Mouse (Mus musculus) A20 (cell line): Measurements from ENCODE around the gene Zfp937.
"Not testable (repeated sequence)": the region's sequence is repeated elsewhere in the genome, so short reads cannot be mapped to it uniquely, and the experiment has no call there.

Experiments used
- DNase-seq: peaks from one replicate; pipeline ENCODE4 v3.0.0-alpha.2; 2011; ENCODE audit warnings: low read depth, low spot score

Zfp937 gene

DNA sequence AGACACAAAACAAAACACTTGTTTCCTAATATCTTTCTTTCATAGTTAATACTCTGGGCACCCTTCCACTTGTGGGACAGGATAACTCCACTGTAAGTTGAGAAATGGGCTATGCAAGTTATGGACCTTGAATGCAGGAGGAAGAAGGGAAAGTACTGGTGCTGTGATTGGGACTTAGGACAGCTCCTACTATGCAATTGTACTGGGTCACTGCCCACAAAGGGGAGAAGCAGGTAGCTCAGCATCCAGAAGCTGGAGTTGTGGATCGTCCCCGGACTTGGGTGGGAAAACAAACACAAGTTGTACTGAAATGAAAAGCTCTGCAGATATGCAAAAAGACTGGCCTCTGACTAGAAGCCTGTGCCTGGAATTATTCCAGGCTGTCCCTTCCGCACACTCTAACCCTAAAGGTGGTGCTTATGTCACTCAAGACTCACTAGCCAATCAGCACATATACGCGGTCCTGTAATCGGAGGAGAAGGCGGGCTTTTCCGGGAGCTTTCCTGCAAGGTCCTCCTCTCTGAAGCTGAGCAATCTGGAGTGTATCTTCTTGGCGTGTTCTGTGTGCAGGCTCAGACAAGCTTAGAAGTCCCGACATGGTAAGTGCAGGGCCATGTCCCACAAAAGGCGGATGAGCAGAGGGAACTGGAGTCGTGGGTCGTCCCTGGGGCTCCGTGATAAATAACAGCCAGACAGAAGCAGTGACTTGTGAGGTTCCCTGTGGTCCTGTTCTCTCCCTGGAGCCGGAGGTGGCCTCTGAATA is at the start of gene Zfp937:
Zfp937 (plus strand) TSS at position 474 of the 763 bp plus-strand sequence.
- DNase-seq: not testable (repeated sequence)

DNA sequence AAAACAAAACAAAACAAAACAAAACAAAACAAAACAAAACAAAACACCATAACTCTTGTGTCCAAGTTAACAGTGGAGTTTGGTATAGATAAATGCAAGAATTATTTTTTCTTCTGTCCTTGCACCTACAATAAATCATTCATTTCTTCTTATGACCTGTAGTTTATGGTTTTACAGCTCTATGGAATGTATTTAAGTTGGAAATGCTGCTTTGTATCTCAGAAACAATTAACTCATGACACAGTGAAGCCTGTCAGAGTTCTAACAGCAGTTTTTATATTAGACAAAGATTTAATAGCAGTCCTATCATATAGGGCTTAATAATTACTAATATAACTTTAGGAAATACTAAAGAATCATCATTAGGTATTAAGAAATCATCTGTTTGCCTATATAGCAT is 44.0 kb upstream of the Zfp937 start:
- no peak for DNase-seq

DNA sequence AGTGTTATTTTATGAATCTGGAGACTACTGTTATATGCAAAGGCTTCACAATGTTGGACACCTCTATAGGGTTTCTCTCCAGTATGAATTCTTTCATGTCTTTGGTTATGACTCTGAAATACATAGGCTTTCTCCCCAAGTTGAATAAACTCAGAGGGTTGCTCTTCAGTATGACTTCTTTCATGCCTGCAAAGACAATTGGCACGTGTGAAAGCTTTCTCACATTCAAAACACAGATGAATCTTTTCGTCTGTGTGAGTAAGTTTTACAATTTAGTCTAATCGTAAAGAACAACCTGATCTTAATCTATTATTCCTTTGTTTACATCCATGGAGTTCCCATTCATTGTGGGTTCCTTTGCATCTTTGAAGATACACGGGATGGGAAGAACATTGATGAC is 38.3 kb upstream of the Zfp937 start, which contains the start of gene Gm10770:
Gm10770 (minus strand) TSS at position 101 of the 400 bp plus-strand sequence.
- DNase-seq: not testable (repeated sequence)

DNA sequence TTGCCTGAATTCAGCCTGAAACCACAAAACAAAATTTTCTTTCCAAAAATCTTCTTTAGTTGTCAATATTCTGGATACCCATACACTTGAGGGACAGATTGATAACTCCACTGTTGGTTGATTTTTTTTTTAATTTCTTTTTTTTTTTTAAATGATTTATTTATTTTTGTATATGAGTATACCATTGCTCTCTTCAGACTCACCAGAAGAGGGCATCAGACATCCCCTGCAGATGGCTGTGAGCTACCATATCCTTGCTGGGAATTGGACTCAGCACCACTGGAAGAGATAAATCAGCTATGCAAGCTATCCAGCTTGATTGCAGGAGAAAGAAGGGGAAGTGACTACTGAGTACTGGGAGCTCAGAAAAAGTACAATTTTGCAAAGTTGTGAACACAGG is 36.8 kb upstream of the Zfp937 start:
- peak; percentile 44 for DNase-seq

DNA sequence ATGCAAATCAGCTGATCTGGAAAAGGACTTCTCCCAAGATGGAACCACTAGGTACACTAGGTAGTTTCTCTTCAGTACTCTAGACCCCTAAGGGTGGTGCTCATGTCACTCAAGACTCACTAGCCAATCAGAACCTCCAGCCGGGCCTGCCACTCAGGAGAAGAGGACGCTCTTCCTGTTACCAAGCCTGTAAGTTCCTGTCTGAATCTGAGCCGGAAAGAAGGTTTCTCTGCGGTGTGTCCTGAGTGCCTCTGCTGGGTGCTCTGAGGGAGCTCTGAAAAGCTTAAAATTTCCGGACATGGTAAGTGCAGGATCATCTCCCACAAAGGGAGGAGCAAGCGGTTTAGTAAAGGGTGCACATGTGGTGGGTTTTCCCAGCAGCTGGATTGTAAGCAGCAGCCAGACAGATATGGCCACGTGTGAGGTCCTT is 36.3 kb upstream of the Zfp937 start, which contains the start of gene Gm14139:
Gm14139 (plus strand) TSS at position 186 of the 430 bp plus-strand sequence.
- DNase-seq: peak; percentile 66

DNA sequence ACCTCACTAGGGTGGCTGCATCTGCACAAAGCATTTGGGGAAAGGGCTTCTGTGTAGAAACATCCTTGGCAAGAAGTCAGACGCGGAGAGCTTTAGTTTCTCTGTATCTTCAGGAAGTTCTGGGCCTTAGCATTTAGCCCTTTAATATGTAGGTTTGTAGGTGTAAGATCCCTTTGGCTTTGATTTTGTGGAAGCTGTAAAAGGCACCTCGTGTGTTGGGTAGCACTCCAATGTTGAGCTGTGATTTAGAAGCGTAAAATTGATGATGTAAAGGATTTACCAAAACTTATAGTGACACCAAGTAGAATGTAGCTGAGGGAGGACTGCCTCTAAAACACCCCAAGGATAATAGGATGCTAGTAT is 471 bp downstream of the Zfp937 start:
- not testable (repeated sequence) for DNase-seq

DNA sequence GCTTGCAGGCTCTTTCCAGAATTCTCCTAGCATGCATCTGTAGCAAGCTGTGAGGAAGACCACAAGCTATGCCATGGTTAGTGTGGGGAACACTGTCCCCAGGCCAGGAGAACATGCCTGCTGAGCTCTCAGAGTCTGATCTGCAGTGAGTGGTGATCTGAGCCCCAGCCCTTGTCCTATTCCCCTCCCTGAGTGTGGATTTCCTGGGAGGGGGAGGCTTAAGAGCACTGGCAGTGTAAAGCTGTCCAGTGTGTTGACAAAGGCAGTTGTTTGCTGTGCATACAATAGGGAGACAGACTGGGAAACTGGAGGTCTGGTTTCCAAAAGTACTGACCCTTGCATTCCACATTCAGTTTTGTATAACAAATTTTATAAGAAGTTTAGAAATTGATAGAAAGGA is 5.4 kb downstream of the Zfp937 start:
- not testable (repeated sequence) for DNase-seq

DNA sequence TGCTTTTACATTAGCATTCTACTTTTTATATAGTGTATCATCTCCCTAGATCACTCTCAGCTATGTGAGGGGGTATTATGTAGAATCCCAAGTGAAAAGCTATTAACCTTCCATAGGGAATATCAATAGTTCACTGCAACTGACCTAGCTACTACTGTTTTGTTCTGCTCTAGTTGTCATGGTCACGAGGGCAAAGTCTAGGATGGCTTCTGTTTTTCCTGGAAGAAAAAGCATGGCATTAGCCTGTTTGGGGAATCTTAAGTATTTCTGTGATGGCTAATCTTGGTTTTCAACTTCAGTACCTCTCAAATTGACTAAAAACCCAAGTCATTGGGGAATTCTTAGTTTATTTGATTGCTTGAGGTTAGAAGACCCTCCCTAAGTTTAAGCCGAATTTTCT is 25.3 kb downstream of the Zfp937 start:
- no peak for DNase-seq

DNA sequence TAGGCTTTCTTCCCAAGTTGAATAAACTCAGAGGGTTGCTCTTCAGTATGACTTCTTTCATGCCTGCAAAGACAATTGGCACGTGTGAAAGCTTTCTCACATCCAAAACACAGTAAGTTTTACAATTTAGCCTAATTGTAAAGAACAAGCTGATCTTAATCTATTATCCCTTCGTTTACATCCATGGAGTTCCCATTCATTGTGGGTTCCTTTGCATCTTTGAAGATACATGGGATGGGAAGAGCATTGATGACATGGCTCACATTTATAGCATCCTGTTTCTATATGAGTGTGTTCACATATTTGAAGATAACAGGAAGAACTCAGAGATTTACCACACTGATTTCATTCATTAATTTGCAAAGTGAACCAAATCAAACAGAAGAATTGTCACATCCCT is 37.6 kb downstream of the Zfp937 start, which contains the start of gene Gm21994:
Gm21994 (minus strand) TSS at position 101 of the 400 bp plus-strand sequence.
- DNase-seq: not testable (repeated sequence)

DNA sequence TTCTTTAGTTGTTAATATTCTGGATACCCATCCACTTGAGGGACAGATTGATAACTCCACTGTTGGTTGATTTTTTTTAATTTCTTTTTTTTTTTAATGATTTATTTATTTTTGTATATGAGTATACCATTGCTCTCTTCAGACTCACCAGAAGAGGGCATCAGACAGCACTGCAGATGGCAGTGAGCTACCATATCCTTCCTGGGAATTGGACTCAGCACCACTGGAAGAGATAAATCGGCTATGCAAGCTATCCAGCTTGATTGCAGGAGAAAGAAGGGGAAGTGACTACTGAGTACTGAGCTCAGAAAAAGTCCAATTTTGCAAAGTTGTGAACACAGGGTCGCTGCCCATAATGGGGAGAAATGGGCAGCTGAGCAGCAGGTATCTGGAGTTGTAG is 39.0 kb downstream of the Zfp937 start:
- DNase-seq: not testable (repeated sequence)

DNA sequence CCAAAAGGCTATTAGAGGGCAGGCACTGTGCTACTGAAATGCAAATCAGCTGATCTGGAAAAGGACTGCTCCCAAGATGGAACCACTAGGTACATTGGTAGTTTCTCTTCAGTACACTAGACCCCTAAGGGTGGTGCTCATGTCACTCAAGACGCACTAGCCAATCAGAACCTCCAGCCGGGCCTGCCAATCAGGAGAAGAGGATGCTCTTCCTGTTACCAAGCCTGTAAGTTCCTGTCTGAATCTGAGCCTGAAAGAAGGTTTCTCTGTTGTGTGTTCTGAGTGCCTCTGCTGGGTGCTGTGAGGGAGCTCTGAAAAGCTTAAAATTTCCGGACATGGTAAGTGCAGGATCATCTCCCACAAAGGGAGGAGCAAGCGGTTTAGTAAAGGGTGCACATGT is 39.4 kb downstream of the Zfp937 start, which contains the start of gene Gm14124:
Gm14124 (plus strand) TSS at position 227 of the 400 bp plus-strand sequence.
- DNase-seq: not testable (repeated sequence)
